Mouse (Mus musculus) forelimb bud, embryonic 11.5 days (tissue): ENCODE results near the gene Serpina3c.

Source experiments
- DNase-seq: peaks from one replicate; pipeline ENCODE4 v3.0.0-alpha.2; 2012; ENCODE audit warnings: low read depth, low spot score

Gene Serpina3c

DNA sequence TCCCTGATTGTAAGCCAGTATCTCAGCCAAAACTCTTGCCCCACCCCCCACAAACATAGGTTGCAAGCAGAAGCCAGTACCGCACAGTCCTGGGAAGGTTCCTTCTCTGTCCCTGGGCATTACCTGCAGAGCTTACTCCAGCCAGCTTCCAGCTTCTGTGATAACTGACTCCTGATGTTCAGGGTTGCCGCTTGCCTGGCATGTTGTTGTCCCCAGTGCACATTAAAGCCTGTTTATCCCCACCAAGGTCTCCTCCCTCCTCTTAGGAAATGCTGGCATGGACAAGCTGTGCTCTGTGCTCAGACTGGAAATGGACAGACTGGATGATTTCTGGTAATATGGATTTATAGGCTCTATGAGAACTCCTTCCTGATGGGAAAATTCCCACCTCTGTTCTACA is at the start of gene Serpina3c:
Serpina3c (minus strand) TSS at position 215 of the 400 bp plus-strand sequence.
- DNase-seq, result no peak

DNA sequence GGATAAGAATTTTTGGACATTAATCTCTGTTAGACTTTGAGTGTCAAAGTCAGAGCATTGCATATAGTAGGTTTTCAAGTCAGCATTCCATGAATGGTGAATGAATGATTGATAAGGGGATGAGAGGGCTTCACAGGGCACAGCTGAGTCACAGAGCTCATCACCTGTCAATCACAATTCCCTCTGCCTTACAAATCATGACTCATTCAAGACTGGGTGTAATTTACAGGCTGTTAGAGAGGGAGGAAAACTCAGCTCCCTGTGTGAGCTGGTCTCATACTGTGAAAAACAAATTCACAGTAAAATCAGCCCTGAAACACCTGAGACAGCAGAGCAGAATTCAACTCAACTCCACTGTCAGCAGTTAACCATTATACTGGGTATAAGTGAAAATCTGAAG is 37.2 kb upstream of the Serpina3c start:
- DNase-seq, result no peak

DNA sequence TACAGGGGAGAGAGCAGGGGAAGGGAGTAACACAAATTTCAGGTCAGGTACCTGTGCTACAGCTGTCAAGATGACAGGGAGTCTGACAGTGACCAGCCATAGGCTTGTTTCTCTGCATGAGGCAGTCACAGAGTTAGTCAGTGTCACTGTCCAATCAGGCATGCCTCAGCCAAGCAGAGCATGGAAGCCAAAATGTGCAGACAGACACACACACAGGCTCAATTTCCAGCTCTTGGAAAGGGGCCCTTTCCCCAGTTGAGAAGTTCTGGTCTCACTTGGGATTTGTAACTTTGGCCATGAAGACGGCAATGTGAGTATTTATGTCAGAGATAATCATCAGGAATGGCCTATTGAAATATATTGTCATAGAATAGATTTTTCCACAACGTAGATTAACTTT is 35.6 kb upstream of the Serpina3c start:
- no peak for DNase-seq

- no peak for DNase-seq
Observed at GRCm38 (mm10) chr12:104186041-104186581, 32.4 kb upstream of the Serpina3c start.

GRCm38 (mm10) chr12:104185046-104185445 is 31.4 kb upstream of the Serpina3c start:
- DNase-seq, result no peak

DNA sequence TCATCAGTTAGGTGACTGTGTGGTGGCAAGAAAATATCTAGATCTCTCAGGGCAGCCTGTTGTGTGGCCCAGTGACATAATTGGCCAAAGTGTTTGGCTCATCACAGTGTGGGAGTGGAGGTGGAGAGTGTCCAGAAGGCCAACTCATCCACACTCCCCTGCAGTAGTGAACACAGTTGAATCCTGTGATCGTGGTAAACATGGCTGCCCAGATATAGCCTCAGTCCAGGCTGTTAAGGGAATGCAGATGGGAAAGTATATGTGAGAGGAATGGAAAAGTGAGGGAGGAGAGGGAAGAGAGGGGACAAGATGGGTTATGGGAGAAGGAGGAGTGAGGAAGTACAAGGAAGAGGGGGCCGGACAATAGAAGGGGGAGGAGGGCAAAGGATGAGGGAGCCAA is 25.3 kb upstream of the Serpina3c start:
- DNase-seq, result no peak

GRCm38 (mm10) chr12:104178577-104178976 is 24.9 kb upstream of the Serpina3c start:
- no peak for DNase-seq

GRCm38 (mm10) chr12:104175636-104176035 is 22.0 kb upstream of the Serpina3c start:
- no peak for DNase-seq

GRCm38 (mm10) chr12:104174747-104175146 is 21.1 kb upstream of the Serpina3c start:
- no peak for DNase-seq

DNA sequence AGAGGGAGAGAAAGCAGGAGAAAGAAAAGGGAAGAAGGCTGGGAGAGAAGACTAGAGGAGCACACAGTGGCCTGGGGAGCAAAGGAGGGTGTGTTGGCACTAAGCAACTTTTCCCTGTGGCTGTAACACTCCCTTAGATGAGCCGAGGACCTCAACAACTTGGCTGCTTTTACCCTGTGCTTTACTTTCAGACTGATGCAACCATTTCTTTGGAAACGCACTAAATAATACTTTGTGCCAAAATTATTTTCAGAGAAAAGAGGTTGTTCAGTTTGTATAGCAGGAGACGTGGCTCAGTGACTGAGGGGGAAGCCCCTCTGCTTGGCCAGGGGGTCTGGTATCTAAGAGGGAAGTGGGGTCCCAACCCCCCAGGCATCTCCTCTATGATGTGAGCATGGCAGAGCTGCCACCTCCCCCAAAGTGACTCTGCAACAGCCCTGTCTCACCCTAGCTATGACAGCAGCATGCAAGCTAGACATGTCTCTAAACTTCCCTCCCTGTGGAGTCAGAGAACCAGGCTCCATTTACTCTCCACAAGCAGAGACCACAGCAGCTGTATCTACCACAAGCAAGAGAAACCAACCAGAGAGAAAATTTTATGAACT is 527 bp downstream of the Serpina3c start:
- DNase-seq, result no peak

- DNase-seq, result no peak
Observed at GRCm38 (mm10) chr12:104151989-104152388, 1.7 kb downstream of the Serpina3c start.

GRCm38 (mm10) chr12:104145571-104145970 is 8.1 kb downstream of the Serpina3c start:
- DNase-seq, result no peak

DNA sequence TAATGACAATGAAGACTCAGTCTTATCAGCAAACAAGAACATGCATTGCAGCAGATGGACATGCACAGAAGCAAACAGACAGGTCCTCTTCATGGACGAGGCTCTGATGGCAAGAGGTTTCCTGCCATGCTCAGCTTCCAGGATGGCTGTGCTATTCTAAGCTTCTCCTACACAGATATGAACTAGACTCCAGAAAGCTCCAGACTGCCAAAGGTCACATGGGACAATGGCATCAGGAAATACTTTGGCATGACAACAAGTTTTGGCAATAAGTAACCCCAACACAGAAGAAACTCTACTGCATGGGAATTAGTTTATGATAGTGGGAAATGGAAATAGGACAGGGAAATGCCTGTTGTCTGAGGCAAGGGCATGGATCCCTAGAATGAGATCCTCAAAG is 10.4 kb downstream of the Serpina3c start:
- DNase-seq, result no peak

DNA sequence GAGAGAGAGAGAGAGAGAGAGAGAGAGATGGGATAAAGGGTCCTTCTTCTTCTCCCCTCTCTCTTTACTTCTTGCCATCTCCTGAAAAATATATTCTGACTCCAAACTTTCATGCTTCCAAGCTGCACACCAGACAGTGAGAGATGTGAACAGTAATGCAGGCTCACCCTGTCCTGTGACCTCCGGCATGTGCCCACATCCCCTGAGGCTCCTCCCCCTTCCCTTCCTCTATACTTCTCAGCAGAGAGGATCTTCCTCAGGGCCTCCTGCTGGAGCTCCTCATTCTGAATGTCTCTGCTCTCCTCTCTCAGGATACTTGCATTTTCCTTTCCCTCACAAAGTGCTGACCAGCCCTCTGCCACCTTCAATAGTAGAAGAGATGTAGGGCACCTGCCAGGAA is 11.2 kb downstream of the Serpina3c start:
- DNase-seq, result no peak

GRCm38 (mm10) chr12:104141506-104141905 is 12.2 kb downstream of the Serpina3c start:
- DNase-seq, result no peak

DNA sequence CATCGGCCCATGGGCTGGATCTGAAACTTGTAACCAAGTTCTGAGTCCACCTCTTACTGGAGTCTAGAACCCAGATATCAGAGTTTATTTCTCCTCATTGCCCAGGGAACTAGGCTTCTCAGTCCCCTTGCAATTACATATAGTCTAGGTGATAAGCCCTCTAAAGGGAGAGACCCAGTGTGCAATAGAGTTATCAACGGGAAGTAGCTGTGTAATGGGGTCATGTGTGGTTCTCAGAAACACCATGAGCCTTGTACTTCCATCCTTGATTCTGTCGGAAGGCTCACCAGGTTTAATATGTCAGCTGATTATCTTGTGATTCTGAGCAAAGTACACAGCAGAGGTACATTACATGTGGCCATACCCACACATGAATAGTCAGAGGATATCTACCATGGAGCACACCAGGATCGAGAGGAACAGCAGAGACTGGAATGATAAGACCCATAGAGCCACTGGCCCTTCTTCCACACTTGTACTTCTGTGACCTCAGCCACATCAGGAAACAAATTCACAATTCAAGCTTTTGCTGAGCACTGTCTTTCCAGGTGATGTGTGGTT is 13.0 kb downstream of the Serpina3c start:
- no peak for DNase-seq

DNA sequence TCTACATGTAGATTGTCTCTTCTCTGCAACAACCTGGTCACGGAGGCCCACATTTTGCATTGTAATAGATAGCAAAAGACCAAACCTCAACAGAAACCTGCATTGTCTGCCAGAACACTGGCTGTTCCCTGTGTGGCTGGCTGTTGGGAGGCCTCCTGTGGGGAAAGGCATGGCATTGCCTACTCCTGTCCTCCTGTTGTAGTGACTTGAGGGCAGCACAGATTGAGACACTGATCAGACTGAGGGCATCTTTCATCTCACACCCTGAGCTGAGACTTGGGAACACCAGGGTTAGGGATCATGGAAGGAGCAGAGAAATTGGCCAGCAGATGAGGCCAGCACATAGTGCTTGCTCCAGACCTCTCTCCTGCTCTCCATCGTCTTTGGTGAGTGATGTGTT is 15.5 kb downstream of the Serpina3c start:
- no peak for DNase-seq

DNA sequence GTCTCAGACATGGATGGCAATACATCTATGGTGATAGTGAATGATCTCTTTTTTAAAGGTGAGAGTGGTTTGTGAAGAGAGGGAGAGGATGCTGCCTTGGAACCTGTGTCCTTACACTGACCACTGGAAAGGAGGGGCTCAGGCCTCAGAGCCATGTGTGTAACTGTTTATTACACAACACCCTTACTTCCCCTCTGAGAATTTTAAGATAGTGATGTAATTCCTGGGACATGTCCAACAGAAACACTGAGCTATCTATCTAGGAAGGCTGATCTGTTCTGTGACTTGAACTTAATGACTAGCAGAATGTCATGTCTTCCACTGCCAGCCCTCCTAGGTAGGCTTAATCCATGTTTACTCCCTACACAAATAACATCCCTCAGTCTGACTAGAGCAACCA is 22.6 kb downstream of the Serpina3c start:
- no peak for DNase-seq

DNA sequence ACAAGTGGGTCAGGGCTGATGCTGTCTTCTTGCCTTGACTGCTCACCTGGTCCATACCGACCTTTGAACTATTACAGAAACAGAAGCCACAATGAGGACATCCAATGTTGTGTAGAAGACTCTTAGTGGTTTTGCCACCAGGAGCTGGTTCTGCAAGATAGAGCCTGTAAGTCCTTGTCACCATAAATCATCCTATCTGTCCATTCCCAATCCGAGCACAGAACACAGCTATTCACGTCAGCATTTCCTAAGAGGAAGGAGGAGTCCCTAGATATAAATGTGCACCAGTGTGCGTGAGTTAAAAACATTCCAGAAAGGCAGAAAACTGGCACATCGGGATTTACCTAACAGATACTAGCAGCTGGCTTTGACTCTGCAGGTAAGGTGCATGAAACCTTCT is 26.0 kb downstream of the Serpina3c start, which contains the start of gene Serpina3b:
Serpina3b (plus strand) TSS at position 301 of the 400 bp plus-strand sequence.
- no peak for DNase-seq

DNA sequence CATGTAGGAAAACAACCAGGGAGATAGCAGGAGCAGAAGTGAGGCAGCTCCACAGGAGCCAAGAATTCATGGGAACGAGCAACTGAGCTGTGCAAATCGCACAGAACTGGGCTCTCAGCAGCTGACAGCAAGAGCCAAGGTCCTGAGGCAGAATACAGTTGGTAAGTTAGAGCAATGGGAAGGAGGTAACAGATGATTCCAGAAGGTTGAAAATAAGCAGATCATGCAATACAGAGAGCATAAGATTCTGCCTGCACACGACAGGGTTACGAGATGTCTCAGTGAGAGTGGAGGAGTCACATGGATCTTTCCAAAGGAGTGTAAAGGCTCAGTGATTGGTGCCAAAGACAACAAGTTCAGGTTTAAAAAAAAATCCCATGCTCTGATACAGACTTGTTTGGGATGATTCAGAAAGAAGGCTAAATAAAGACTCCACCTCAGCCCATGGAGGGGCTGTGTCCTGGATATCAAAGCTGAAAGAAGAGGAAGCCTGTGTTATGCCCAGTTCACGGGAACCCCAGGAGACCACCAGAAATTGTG is 28.6 kb downstream of the Serpina3c start:
- DNase-seq, result no peak

- no peak for DNase-seq
Observed at GRCm38 (mm10) chr12:104123996-104124395, 29.7 kb downstream of the Serpina3c start.

DNA sequence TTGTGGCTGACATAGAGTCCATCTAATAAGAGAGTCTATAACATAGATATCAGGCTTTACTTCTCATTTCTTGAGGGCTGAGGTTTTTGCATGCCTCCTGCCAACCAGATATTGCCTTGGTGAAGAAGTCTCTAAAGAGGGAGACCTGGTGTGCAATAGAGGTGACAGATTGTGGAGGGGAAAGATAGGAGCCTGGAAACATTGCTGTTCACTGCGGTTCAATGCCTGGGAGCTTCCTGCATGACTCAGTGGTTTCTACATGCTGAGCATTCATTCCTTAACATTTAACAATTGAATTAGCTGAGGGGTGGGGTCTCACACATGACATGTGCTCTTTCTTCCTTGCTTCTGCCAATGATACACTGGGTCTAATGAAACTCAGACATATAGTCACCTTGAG is 30.6 kb downstream of the Serpina3c start:
- no peak for DNase-seq

GRCm38 (mm10) chr12:104114921-104115579 is 38.6 kb downstream of the Serpina3c start:
- peak; percentile 18 for DNase-seq
